Mouse (Mus musculus) erythroblast, embryonic 14.5 days (primary cell): ENCODE results near the gene Art3.

Source experiments
- GATA1 ChIP-seq: IDR thresholded peaks from 2 replicates; pipeline ENCODE4 v1.6.1; 2012; ENCODE audit warnings: low read length, inconsistent platforms, mixed read lengths
- TAL1 ChIP-seq: IDR thresholded peaks from 3 replicates; pipeline ENCODE4 v1.6.1; 2012; ENCODE audit warnings: low read length, inconsistent platforms, mixed read lengths

- TF ChIP-seq GATA1: no peak
- no peak for TF ChIP-seq TAL1
Measured at GRCm38 (mm10) chr5:92387433-92387832, 55.8 kb downstream of the Art3 start.
